Mouse (Mus musculus): ENCODE results near the gene Klf6. TPM values are rescaled to one million over a fixed set of nuclear protein-coding genes. Genes with fewer than 3 reads are reported as not detected.

Klf6 gene
- total RNA-seq, 2 experiments from 2014 or later = 19.3 to 32.5 TPM

DNA sequence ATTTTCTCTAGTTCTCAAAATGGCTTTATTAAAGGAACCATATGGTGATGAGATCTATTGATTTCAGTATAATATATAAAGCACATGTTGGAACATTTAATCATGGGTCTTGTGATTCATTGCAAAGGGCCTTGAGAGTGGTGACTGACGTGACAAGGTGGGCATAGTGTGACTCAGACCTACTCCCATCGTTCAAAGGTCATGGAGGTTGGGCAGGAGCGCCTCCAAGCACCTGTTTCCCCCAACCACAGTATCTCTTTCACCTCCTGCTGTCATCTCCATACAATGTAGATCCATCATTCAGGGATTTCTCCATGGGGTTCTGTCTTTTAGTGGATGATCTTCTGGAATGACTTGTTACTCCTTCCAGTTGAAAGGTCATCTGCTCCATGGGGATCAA, 33.6 kb downstream of the Klf6 start:
- no peak for DNase-seq
- intact Hi-C loops (cut with DNase I) = no loop called here

- DNase-seq = no peak
- intact Hi-C loops (cut with DNase I) = no loop called here
These were observed 34.6 kb downstream of the Klf6 start for GRCm38 (mm10) chr13:5895851-5896250.

DNA sequence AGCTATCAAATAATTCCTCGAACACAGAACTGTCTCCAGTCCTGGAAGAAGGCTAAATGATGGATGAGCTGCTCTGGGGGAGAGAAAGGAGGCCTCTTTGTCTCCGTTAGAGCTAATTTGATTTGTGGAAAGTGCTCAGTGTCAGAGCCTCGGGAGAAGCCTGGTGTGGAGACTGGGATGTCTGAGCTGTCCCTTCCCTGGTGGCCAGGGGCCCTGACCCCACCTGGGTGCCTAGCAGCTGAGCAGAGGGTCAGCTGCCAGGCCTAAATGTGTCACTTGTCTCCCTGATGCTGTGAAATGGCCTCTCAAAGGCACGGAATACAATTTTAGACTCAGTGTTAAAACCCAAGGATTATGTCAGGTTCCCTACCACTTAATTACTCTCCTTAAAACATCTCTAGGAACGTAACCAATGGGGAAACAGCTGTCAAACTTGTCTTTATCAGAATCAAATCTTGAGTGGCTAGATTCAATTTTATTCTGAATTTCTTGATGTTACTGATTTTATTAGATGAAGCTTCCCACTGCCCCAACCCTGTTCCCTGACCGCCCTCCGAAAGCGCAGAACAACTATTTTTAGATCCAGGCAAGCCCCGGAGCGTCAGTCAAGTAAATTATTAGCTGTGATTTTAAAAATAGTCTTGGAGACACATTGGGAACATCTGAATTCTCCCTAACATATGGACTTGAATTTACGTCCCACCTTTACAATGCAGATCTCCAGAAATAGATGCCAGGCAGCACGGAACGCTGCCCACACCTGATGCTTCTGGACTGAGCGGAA, 36.1 kb downstream of the Klf6 start:
- no peak for DNase-seq
- intact Hi-C loops (cut with DNase I) = no loop called here

DNA sequence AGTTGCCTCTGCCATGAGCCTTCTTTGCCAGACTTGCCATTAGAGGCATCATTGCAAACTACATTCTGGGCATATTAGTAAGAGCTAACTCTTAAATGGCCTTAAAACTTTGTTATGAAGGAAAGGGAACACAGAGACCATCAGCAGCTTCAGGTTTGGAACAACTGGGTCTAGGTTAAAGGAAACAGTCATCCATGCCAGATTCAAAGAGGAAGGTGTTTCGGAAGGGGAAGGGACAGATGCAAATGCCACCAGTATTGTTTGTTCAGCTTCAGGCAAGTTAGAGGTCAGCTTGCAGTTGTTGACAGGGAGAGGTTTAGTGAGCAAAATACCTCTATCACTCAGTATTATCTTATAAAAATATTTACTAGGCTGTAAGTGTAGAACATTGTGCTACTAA, 37.7 kb downstream of the Klf6 start:
- DNase-seq = no peak
- intact Hi-C loops (cut with DNase I) = no loop called here

- no peak for DNase-seq
- intact Hi-C loops (cut with DNase I) = no loop called here
These were observed 38.4 kb downstream of the Klf6 start for GRCm38 (mm10) chr13:5899641-5900040.

- DNase-seq = no peak
- intact Hi-C loops (cut with DNase I) = no loop called here
These were observed 51.9 kb downstream of the Klf6 start for GRCm38 (mm10) chr13:5913201-5913600.

- intact Hi-C loops (cut with DNase I) = no loop called here
- DNase-seq = no peak
These were observed 56.1 kb downstream of the Klf6 start for GRCm38 (mm10) chr13:5917360-5917759.

DNA sequence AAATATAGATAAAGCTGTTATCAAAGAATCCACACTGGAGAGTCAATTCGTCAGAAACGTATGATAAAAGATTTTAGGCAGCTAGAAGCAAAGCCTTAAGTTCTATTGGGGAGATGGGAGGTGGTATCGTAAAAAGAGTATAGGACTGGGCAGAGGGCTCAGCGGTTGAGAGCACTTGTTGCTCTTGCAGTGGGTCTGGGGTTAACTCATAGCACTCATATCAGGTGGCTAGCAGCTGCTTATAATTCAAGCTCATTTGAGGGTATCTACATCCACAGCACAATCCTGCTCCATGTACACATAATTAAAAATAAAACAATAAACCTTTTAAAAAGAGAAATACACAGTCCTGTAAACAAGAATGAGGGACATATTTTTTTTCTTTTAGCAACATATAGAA, 58.7 kb downstream of the Klf6 start:
- no peak for DNase-seq

More for the DNA sequence above, 58.7 kb downstream of the Klf6 start:
- intact Hi-C loops (cut with DNase I) = no loop called here

Small RNA genes lying within 50 kb of the gene (microRNA-seq; reads per million reads assigned to microRNA genes)
- gene Gm26043 = 0 reads per million in 2 experiments
